Mouse (Mus musculus): Measurements from ENCODE around the gene Myo9a. TPM values are rescaled to one million over a fixed set of nuclear protein-coding genes. Genes with fewer than 3 reads are reported as not detected.

The Myo9a gene
- polyA plus RNA-seq, 1 experiment, result 0.37 TPM

GRCm38 (mm10) chr9:59948691-59949250 is 198.1 kb downstream of the Myo9a start:
- Histone ChIP-seq H3K4me1 (ENCODE audit: control insufficient read depth, insufficient read depth, insufficient read length, low read length) (peaks cover 40% of the 10 kb centered on the region), H3K27me3 (ENCODE audit: control insufficient read depth, insufficient read depth, low read length) (no peaks in the 10 kb centered on the region), H3K4me3 (ENCODE audit: low read depth, low read length) (peak overlapping the region; percentile 2; the same call in 1 of the 2 replicates), H3K27ac (ENCODE audit: insufficient read depth, low read depth, low read length) (no peak overlapping the region), H3K36me3 (ENCODE audit: control insufficient read depth, insufficient read depth, low read length) (no peaks in the 10 kb centered on the region)
- 34% methylated on average over 17 of the region's 17 CpGs for WGBS
- TF ChIP-seq POLR2A (IDR thresholded peaks at IDR 0.05; ENCODE audit: low read depth, low read length) (no peak), CTCF (IDR thresholded peaks at IDR 0.05; ENCODE audit: extremely low read depth, insufficient read length, insufficient replicate concordance, low read depth, low read length) (no peak)

- no peaks in the 10 kb centered on the region for H3K36me3 ChIP-seq (ENCODE audit: control insufficient read depth, insufficient read depth, low read length)
- 26% methylated on average over 6 of the region's 6 CpGs for WGBS
- TF ChIP-seq CTCF (IDR thresholded peaks at IDR 0.05; ENCODE audit: extremely low read depth, insufficient read length, insufficient replicate concordance, low read depth, low read length), result no peak
- no peak for TF ChIP-seq POLR2A (IDR thresholded peaks at IDR 0.05; ENCODE audit: low read depth, low read length)
- peaks cover 43% of the 10 kb centered on the region for H3K4me1 ChIP-seq (ENCODE audit: control insufficient read depth, insufficient read depth, insufficient read length, low read length)
- H3K27me3 ChIP-seq (ENCODE audit: control insufficient read depth, insufficient read depth, low read length), result no peaks in the 10 kb centered on the region
- H3K4me3 ChIP-seq (ENCODE audit: low read depth, low read length), result no peak overlapping the region
- H3K27ac ChIP-seq (ENCODE audit: insufficient read depth, low read depth, low read length), result no peak overlapping the region
Measured at GRCm38 (mm10) chr9:59949511-59949910, 198.8 kb downstream of the Myo9a start.

GRCm38 (mm10) chr9:59949981-59950380 is 199.3 kb downstream of the Myo9a start:
- WGBS, result 63% methylated on average over 5 of the region's 5 CpGs
- no peak for TF ChIP-seq POLR2A (IDR thresholded peaks at IDR 0.05; ENCODE audit: low read depth, low read length)
- TF ChIP-seq CTCF (IDR thresholded peaks at IDR 0.05; ENCODE audit: extremely low read depth, insufficient read length, insufficient replicate concordance, low read depth, low read length), result no peak
- no peaks in the 10 kb centered on the region for H3K27me3 ChIP-seq (ENCODE audit: control insufficient read depth, insufficient read depth, low read length)

GRCm38 (mm10) chr9:59951001-59951750 is 200.5 kb downstream of the Myo9a start:
- H3K4me1 ChIP-seq (ENCODE audit: control insufficient read depth, insufficient read depth, insufficient read length, low read length), result peaks cover 47% of the 10 kb centered on the region
- H3K27me3 ChIP-seq (ENCODE audit: control insufficient read depth, insufficient read depth, low read length), result no peaks in the 10 kb centered on the region
- TF ChIP-seq CTCF (IDR thresholded peaks at IDR 0.05; ENCODE audit: extremely low read depth, insufficient read length, insufficient replicate concordance, low read depth, low read length) (no peak), POLR2A (IDR thresholded peaks at IDR 0.05; ENCODE audit: low read depth, low read length) (no peak)
- H3K36me3 ChIP-seq (ENCODE audit: control insufficient read depth, insufficient read depth, low read length), result no peaks in the 10 kb centered on the region
- H3K4me3 ChIP-seq (ENCODE audit: low read depth, low read length), result no peak overlapping the region
- H3K27ac ChIP-seq (ENCODE audit: insufficient read depth, low read depth, low read length), result no peak overlapping the region
- 90% methylated on average over 9 of the region's 9 CpGs for WGBS

More at GRCm38 (mm10) chr9:59949981-59950380, 199.3 kb downstream of the Myo9a start:
- Histone ChIP-seq H3K4me1 (ENCODE audit: control insufficient read depth, insufficient read depth, insufficient read length, low read length) (peaks cover 43% of the 10 kb centered on the region), H3K36me3 (ENCODE audit: control insufficient read depth, insufficient read depth, low read length) (no peaks in the 10 kb centered on the region), H3K27ac (ENCODE audit: insufficient read depth, low read depth, low read length) (no peak overlapping the region), H3K4me3 (ENCODE audit: low read depth, low read length) (no peak overlapping the region)

- WGBS, result 20% methylated on average over 4 of the region's 4 CpGs
- TF ChIP-seq POLR2A (IDR thresholded peaks at IDR 0.05; ENCODE audit: low read depth, low read length) (no peak), CTCF (IDR thresholded peaks at IDR 0.05; ENCODE audit: extremely low read depth, insufficient read length, insufficient replicate concordance, low read depth, low read length) (no peak)
Measured at GRCm38 (mm10) chr9:59951943-59952342, 201.2 kb downstream of the Myo9a start.

GRCm38 (mm10) chr9:59952515-59953070 is 201.9 kb downstream of the Myo9a start:
- H3K4me1 ChIP-seq (ENCODE audit: control insufficient read depth, insufficient read depth, insufficient read length, low read length), result peaks cover 43% of the 10 kb centered on the region
- H3K27ac ChIP-seq (ENCODE audit: insufficient read depth, low read depth, low read length), result peak overlapping the region; percentile 52; the same call in 1 of the 2 replicates
- H3K27me3 ChIP-seq (ENCODE audit: control insufficient read depth, insufficient read depth, low read length), result no peaks in the 10 kb centered on the region
- WGBS, result 33% methylated on average over 8 of the region's 8 CpGs
- H3K36me3 ChIP-seq (ENCODE audit: control insufficient read depth, insufficient read depth, low read length), result no peaks in the 10 kb centered on the region
- TF ChIP-seq POLR2A (IDR thresholded peaks at IDR 0.05; ENCODE audit: low read depth, low read length) (no peak), CTCF (IDR thresholded peaks at IDR 0.05; ENCODE audit: extremely low read depth, insufficient read length, insufficient replicate concordance, low read depth, low read length) (no peak)
- H3K4me3 ChIP-seq (ENCODE audit: low read depth, low read length), result peak overlapping the region; percentile 3; the same call in 1 of the 2 replicates

More at GRCm38 (mm10) chr9:59951943-59952342, 201.2 kb downstream of the Myo9a start:
- Histone ChIP-seq H3K27me3 (ENCODE audit: control insufficient read depth, insufficient read depth, low read length) (no peaks in the 10 kb centered on the region), H3K4me1 (ENCODE audit: control insufficient read depth, insufficient read depth, insufficient read length, low read length) (peaks cover 47% of the 10 kb centered on the region), H3K27ac (ENCODE audit: insufficient read depth, low read depth, low read length) (peak overlapping the region; percentile 47), H3K4me3 (ENCODE audit: low read depth, low read length) (peak overlapping the region; percentile 3; the same call in 1 of the 2 replicates), H3K36me3 (ENCODE audit: control insufficient read depth, insufficient read depth, low read length) (no peaks in the 10 kb centered on the region)

- Histone ChIP-seq H3K4me1 (ENCODE audit: control insufficient read depth, insufficient read depth, insufficient read length, low read length) (peaks cover 36% of the 10 kb centered on the region), H3K4me3 (ENCODE audit: low read depth, low read length) (no peak overlapping the region), H3K27me3 (ENCODE audit: control insufficient read depth, insufficient read depth, low read length) (no peaks in the 10 kb centered on the region), H3K36me3 (ENCODE audit: control insufficient read depth, insufficient read depth, low read length) (no peaks in the 10 kb centered on the region), H3K27ac (ENCODE audit: insufficient read depth, low read depth, low read length) (peak overlapping the region; percentile 52; the same call in 1 of the 2 replicates)
- WGBS, result 37% methylated on average over 7 of the region's 7 CpGs
- TF ChIP-seq POLR2A (IDR thresholded peaks at IDR 0.05; ENCODE audit: low read depth, low read length) (no peak), CTCF (IDR thresholded peaks at IDR 0.05; ENCODE audit: extremely low read depth, insufficient read length, insufficient replicate concordance, low read depth, low read length) (no peak)
Measured at GRCm38 (mm10) chr9:59953556-59953955, 202.9 kb downstream of the Myo9a start.

All from small intestine, adult 2 months (tissue).